Mouse (Mus musculus): ENCODE measurements at regions not wholly inside any gene's neighbourhood (a gene's known extent, or its start where the extent isn't known, plus 50 kb on each side); places are given as distances from the start of the nearest gene placed in this dataset.
A peak's percentile ranks its signal among the peaks of the same experiment; 100 is the strongest.

DNA sequence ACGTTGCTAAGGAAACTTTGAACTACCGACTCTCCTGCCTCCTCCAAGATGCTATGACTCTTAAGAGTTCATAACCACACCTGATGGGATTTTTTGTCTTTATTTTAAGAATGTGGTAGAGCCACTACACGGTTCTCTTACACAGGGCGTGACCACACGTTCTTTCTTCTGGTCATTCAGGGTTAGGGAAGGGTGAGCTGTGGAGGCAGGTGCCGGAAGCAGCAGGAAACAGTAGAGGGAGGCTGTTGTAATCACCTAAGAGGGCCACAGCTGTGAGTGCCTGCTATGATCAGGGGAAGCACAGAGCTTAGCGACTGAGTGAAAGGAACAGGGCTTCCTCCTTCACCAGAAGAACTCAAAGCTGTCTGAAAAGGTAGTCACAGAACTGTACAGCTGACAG lies 50.6 kb upstream of the Larp1 start:
- peak; percentile 26 for DNase-seq

DNA sequence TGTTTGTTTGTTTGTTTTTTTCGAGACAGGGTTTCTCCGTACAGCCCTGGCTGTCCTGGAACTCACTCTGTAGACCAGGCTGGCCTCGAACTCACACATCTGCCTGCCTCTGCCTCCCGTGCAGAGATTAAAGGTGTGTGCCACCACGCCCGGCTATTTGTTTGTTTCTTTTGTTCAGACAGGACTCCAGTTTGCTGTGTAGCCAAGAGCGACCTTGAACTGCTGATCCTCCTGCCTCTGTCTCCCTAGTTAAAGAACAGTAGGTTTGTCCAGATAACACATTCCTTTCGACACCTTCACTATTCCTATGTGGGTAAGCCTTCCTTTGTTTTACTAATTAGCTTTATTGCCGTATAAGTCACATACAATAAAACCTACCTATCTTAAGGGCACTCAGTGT lies 52.0 kb upstream of the Larp1 start:
- no peak for DNase-seq

DNA sequence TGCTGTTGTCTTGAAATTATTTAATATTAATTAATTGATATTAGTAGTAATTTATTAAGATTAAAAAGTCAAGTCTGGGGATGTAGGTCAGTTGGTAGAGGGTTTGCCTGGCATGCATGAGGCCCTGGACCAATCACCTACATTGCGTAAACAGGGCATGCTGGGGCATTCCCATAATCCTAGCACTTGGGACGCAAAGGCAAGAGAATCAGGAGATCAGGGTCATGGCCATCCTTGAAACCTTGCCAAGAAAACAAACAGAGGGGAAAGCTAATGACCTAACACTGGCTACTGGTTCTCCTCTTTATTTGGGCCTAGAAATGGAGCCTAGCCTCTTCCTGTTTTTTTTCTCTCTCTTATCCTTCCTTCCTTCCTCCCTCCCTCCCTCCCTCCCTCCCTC lies 52.8 kb upstream of the Larp1 start:
- no peak for DNase-seq

DNA sequence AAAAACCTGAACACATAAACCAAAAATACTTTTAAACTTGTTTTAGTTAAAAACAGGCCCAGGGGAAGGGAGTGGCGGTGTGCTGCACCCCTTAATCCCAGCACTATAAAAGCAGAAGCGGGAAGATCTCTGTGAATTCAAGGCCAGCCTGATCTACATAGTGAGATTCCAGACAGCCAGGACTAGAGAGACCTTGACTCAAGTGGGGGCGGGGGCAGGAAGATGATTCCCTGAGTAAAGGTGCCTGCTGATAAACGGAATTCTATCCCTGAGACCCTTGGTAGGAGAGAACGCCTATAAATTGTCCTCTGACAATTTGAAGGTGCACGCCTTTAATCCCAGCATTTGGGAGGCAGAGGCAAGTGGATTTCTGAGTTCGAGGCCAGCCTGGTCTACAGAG lies 53.4 kb upstream of the Larp1 start:
- DNase-seq: no peak

DNA sequence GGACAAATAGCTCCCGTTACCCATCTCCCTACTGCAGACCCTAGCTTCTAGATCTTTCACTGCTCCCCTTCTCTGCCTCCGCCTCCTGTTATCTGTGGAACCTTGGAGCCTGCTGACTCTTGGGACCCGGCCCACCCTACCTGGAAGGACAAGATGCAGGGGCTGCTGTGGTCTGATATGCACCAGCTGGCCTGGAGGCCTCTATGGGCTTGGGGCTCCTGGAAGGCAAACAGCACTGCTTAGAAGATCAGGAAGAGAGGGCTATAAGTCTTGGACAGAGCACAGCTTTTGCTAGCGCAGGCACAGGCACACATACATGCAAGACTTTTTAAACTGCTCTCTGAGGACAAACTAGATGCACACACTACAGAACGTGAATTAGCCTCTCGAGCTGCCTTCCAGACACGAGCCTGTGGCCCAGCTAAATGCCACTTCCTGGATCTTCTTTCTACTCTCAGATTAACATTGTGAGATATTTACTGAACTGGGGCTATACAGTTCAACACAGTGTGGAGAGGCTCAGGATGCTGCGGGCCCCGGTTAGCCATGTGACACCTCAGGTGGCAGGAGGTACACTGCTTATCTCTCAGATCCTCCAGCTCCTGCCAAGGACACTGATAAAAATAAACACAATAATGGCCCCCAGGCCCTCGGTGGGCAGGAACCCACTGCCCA lies 54.2 kb upstream of the Larp1 start:
- no peak for DNase-seq

DNA sequence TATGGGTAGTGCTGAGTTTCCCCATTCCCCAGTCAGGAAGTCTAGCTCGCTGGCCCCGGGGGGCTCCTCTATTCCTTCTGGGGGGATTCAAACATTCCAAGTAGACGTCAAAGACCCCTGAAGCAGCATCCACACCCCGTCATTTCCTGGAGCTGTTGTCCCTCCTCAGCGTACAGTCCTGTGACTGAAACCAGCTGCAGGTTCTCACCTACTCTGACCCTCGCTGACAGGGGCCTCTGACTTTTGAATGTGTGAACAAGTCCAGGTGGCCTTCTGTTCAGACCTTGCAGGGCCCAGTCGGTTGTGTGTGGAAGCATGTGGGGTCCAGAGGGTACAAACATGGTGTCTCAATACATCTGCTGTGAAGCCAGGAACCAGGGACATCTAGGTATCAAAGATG lies 55.2 kb upstream of the Larp1 start:
- no peak for DNase-seq

- no peak for DNase-seq
Measured at GRCm38 (mm10) chr11:57952619-57953018, 56.2 kb upstream of the Larp1 start.

- no peak for DNase-seq
Measured at GRCm38 (mm10) chr11:57951541-57952326, 57.1 kb upstream of the Larp1 start.

DNA sequence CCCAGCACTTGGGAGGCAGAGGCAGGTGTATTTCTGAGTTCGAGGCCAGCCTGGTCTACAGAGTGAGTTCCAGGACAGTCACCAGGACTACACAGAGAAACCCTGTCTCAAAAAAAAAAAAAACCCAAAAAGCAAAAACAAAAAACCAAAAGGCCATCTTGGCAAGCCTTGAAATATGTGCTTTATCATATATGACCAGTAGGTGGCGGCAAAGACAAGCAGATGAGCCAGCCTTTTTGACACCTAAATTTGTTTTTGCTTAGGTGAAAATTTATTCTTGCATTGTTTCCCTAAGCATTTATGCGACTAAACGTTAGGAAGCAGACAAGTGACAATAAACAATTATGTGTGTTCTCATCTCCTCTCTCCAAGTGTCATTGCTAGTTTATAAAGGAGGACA lies 57.9 kb upstream of the Larp1 start:
- peak; percentile 58 for DNase-seq

- no peak for DNase-seq
Measured at GRCm38 (mm10) chr11:57949067-57949466, 59.8 kb upstream of the Larp1 start.

DNA sequence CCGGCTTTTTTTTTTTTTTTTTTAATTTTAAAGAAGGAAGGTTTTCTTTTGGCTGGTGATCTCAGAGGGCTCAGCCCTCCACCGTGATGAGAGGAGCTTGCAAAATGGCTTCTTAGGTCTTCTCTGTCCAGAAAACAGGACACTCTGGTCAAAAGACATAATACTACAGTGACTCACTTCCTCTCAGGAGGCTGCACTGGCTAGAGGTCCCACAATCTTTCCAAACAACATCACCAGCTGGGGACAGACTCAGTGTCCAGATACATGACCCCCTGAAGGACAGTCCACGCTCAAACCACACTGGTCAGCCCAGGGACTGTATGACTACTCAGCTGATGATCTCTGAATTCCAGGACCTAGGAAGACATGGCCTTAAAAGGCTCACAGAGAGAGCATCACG lies 61.5 kb upstream of the Larp1 start:
- DNase-seq: no peak

DNA sequence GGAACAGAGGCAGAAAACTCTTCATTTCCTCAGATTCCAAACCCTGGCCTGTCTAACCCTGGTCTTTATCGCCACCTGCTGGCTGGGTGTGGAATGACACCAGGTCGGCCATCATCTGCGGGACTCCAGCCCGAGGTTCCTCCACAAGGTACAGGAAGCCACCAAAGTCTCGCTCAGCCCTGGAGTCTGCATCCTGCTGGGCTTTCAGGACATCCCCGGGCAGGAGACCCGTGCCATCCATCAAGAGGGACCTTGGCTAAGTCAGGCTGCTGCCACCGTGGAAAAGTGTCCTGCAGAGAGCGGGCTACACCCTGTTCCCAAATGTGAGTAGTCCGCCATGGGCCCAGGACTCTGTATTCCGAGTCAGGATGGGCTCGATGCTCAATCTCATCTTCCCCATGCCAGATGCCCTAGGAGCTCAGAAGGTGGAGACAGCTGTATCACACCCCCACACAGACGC lies 74.4 kb upstream of the Larp1 start:
- peak; percentile 91 for DNase-seq

GRCm38 (mm10) chr11:57933065-57933464 lies 75.8 kb upstream of the Larp1 start:
- DNase-seq: no peak

DNA sequence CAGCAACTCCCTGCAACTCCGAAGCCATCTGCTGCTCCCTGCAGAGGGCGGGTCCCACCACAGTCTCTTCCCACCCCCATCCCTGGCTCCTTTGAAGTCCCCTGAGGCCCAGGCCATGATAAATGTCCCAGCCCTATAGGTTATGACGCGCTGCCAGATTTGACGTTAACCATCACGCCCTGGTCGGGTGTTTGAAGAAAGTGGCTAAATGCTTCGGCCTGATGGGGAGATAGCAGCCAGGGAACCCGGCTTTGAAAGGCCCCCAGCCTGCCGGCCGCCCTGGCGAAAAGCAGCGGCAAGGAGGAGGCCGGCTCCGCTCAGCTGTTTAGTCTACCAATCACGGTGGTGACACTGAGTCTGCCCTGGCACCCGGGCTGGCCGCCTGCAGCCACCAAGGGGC lies 79.4 kb upstream of the Larp1 start:
- DNase-seq: no peak

- DNase-seq: no peak
Measured at GRCm38 (mm10) chr11:57920263-57920662, 87.6 kb upstream of the Hand1 start.

GRCm38 (mm10) chr11:57918447-57919059 lies 85.9 kb upstream of the Hand1 start:
- no peak for DNase-seq

- no peak for DNase-seq
Measured at GRCm38 (mm10) chr11:57917974-57918373, 85.4 kb upstream of the Hand1 start.

- DNase-seq: peak; percentile 25
Measured at GRCm38 (mm10) chr11:57916016-57916415, 83.4 kb upstream of the Hand1 start.

DNA sequence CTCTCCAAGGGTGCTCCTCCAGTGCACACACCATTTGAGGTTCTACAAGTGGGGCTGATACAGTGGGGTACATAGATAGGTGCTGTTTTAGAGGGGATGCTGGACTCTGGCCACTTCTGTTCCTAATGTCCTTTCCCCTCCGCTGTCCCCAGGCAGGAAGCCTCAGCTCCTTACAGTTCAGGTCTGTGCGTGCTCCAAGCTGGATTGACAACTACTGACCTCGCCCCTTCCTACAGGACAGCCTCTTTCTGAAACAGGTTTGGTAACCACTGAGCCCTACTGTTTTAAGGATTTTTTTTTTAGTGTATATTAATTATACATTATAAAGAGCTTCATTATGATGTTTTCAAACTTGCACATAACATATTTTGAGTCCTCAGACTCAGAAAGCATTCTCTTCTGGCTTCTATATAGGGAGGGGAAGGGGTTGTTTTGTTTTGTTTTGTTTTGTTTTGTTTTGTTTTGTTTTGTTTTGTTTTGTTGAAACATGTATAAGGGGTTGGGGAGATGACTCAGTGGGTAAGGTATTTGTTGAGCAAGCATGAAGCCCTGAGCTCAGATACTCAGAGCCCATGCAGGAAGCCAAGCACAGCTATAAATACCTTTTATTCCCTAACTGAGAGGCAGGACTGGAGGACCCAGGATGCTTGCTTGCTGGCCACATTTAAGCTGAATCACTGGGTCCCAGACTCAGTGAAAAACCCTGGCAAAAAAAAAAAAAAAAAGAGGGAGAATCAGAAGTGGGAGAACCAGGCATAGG lies 81.4 kb upstream of the Hand1 start:
- no peak for DNase-seq

- no peak for DNase-seq
Measured at GRCm38 (mm10) chr11:57913020-57913699, 80.5 kb upstream of the Hand1 start.

DNA sequence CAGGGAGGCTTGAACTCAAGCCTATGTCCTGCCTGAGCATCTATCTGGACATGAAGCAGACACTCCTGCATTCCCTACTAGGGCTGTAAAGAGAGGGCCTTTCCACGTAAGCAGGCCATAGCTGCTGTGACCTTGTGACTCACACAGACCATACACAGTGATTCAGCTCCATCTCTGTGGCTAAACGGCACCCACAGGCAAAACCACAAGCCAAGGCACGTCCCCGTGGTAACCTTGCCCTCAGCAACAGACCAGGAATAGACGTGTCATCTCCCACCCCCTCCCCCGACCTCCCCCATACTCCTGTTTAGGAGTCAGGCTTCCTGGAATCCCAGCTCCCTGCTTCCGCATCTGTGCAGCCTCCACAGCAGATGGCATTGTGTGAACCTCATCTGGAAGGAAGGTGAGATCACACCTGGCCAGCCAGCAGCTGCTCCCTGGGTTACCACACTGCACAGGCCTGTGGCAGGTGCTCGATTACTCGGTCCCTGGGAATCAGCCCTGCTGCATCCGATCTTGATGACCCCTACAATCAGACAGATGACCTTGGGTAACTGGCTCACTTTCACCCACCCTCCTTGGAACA lies 79.2 kb upstream of the Hand1 start:
- DNase-seq: no peak

- DNase-seq: no peak
Measured at GRCm38 (mm10) chr11:57904216-57904615, 71.6 kb upstream of the Hand1 start.

Measured in lung, postnatal 14 days (tissue).